Mouse (Mus musculus) layer of hippocampus, postnatal 25 days (tissue): ENCODE results near the gene Tnrc6c. TPM values are rescaled to one million over a fixed set of nuclear protein-coding genes. Genes with fewer than 3 reads are reported as not detected.

Experiments
- DNase-seq, 2 experiments: peaks; one replicate each; pipeline ENCODE4 v3.0.0; 2022; ENCODE audit warnings: mixed read lengths in 2 of 2, low spot score in 1 of 2; ENCODE audit errors: extremely low spot score in 1 of 2
- total RNA-seq, 2 experiments: library from RNA; stranded (reverse); gene quantifications; 2 replicates each; pipeline ENCODE4 v1.2.3; 2021

The Tnrc6c gene
- total RNA-seq, 2 experiments from 2014 or later: 53.8 to 76.8 TPM

DNA sequence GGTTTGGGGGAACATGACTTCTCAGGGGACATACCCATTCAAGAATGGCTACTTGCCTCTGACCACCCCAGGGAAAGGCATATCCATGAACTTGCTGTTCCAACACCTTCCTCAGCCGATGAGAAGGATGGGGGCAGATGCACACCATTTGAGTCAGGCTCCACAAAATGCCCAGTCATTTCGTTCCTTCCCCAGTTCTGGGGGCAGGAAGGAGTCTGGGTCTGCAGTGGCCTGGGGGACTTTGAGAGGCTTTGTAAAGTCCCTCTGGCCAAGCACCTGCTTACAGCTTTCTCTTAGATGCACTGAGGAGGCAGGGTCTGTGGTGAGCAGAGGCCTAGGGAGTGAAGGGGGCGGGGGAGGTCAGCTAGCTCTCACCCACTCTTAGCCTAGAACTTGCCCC, 20.8 kb upstream of the Tnrc6c start:
- DNase-seq: no peak

DNA sequence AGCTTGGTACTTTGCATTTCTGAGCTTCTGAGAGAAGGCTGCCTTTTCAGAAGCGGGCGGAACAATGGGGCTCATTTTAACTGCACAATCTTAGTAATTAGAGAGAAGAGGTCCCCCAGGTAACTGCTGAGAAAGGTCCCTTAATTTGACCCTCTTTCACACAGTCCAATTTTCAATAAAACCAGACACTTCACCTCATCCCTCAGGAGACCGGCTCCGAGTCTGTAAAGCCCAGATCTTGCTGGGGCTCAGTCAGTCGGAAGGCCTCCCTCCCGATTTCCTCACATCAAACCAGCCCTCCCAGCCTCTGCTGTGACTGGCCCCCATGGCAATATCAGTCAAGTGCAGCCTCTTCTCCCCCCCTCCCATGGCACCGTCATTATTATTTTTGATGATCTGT, 15.7 kb upstream of the Tnrc6c start:
- DNase-seq: no peak

DNA sequence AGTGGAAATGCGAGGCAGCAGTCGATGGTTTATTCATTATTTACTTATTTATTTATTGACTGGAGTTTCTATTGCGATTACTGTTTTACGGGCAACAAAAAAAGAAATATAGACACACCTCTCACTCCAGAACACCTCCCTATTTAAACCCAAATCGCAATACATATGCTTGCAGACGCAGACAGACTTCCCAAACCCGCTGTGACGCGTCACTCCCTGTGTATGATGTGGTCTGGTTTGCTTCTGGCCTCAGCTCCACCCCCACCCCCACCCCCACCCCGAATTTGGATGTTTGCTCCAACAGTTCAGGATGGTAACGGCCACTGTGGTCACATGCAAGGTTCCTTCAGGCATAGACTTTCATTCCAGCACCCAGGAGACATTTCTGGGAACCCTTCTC, 15.3 kb upstream of the Tnrc6c start:
- DNase-seq: no peak

DNA sequence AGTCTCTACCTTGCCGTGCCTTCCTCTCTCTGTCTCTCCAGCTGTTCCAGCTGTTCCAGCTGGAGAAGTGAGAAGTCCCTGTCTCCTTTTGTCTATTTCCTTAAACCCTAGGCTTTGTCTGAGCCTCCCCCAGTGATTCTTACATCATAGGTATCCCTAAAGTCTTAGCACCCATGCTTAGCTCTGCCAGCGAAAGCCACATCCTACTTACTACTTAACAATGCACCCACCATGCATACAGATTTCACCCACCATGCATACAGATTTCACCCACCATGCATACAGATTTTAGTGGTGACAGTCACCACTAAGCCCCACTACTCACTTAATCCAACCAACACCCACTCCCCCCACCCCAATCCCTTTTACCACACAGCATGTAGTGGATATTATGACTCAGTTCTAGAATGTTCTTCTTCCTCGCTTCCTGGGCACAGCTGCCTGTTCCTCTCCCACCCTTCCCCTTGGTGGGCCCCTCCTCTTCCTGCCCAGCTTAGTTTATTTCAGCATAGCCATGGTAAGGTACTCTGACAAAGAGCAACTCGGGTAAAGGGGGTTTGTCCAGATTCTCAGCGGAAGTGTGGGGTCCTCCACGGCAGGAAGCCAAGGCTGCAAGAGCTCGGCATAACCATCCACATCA, 14.6 kb upstream of the Tnrc6c start:
- no peak for DNase-seq

DNA sequence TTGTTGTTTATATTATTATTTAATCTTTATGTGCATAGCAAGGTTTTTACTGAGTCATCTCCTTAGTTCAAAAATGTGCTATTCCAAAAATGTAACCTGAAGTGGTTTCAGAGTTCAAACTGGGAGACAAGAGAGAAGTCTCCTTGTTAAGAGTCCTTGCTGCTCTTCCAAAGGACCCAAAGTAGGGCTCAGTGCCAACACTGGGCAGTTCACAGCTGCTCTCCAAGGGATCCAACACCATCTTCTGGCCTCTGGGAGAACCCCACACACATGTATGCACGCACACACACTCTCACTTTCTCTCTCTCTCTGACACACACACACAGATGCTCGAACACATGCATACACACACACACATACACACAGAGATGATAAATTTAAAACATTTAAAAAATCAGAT, 11.9 kb upstream of the Tnrc6c start:
- no peak for DNase-seq

DNA sequence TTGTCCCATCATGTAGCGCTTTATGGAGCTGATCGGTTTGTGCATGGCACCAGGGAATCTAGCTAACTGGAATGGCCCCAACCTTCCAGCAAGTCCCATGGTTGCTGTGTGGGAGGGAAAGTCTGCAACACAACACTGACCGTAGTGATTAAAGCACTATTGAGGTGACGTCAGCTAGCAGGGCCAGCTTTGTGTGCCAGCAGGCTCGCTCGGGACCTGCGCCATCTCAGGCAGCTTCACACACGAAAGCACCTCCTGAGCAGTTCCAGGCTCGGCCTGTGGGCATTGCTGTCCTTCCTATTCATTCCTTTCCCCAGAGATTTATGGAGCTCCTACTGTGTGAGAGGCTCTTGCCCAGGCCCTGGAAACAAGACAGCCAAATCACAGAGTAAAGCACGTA, 10.8 kb upstream of the Tnrc6c start:
- no peak for DNase-seq

DNA sequence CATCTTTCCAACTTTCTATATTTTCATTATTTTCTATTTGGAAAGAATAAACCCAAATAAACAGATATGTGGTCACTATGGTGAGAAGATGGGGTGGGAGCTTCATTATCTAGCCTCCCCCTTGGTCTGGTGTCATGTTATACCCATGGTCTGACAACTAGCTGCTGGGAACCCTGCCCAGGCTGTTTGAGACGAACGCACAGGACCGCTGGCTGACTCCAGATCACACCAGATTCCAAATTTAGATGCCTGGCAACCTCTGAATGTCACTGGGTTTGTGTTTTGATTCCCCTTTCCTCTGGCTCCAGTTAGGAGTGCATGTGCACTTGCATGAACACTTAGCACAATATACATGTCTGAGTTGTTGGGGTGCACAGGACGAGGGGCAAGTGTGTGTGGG, 7.3 kb upstream of the Tnrc6c start:
- DNase-seq: no peak

DNA sequence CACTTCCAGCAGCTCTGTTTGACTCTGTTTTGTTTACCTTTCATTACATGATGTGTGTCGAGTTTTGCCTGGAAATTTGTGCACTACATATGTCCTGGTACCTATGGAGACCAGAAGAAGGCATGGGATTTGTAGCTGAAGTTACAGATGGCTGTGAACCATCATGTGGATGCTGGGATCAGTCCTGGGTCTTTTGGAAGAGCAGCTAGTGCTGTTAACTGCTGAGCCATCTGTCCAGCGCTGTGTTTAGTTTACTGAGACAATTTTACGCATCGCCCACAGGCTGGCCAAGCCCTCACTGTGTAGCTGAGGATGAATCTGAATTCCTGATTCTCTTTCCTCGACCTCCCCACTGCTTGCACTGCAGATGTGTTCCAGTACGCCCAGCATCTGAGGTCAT, 6.1 kb upstream of the Tnrc6c start:
- DNase-seq: no peak

DNA sequence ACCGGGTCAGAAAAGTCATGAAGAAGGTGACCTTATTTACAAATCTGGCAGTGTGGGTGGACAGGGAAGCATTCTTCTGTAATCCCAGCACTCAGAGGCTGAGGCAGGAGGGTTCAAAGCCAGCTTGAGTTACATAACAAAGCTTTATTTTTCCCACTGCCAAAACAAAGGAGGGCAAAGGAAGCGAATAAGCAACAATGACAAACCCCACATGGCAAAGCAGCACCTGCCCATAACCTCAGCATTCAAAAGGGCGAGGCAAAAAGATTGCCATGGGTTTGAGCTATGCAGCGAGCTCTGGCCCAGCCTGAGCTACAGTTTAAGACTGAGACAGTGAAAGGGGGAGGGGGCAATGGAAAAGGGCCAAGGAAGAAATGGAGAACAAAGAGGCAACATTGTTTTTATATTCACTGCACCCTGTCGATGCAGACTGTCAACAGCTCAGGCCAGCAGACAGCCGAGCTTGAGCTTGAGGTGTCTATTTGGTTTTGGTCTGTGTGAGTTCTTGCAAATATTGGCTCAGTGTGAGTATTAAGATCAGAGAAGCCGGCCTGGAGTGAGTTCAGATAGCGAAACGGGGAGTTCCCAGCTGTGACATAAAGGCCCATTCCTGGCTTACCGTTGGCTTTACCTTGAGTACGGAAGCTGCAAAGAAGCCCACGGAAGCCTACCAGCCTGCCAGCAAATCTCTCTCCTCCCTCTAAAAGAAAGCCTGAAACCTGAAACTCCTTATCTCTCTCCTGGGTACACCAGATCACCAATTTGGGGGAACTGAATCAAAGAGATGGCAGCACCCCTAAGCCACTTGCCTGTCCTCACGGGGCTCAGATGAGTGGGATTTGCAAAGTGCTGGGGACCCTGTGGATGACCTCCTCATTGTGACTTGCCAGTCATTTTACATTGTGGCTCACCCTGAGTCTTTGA, 3.1 kb upstream of the Tnrc6c start:
- DNase-seq: no peak

DNA sequence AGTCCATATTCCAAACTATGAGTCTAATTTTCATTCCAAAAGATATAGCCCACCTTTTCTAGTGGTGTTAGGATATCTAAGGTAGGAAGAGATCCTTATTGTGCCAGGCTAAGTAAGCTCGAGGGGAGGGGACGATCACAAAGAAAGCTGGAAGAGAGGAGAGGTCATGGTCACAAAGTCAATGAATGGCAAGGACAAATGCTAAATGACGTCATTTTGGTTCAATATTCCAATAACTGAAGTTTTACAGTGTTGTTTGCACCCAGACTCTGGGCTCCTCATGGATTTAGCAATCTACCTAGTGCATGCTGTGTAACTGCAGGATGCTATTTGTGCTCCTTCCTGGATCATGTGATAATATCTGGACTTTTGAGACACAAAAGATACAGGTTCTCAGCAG, 1.2 kb upstream of the Tnrc6c start:
- DNase-seq: no peak

DNA sequence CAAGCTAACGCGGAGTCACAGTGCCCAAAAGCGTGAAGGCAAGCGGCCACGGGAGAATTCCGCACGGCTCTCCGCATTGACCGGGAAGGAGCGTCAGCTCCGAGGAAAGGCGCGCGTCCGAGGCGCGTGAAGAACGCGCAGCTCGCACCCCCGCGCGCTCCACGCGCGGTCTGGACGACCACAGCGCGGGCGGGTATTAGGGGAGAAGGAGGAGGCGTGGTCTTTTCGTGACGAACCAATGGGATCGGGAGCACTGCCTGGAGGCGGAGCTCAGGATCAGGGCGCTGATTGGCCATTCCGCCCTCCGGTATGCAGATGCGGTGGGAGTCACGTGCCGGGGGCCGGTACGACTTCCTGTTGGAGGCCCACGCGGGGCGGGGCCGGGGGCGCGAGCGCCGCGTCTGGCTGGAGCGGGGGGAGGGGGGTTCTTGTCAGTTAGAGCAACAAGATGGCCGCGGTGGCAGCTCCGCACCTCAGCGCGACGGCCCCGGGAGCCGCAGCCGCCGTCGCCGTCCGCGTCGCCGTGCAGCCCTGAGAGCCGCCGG, 363 bp downstream of the Tnrc6c start:
- peak; percentile 87 to 98 for DNase-seq

DNA sequence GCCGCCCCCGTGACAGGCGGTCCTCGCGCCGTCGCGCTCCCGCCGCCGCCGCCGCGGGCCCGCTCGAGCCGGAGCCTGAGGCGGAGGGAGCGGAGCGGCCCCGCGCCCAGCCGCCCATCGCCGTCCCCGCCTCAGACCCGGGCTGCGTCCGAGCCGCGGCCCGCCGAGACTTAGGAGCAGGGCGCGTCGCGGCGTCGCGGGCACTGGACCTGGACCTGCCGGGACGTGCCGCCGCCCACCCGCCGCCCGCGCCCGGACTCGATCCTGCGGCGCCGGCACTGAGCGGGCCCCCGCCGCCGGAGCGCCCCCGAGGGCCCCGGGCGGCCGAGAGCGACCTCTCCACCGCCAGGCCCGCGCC, 824 bp downstream of the Tnrc6c start:
- DNase-seq: peak in 1 of 2 experiments; percentile 33

DNA sequence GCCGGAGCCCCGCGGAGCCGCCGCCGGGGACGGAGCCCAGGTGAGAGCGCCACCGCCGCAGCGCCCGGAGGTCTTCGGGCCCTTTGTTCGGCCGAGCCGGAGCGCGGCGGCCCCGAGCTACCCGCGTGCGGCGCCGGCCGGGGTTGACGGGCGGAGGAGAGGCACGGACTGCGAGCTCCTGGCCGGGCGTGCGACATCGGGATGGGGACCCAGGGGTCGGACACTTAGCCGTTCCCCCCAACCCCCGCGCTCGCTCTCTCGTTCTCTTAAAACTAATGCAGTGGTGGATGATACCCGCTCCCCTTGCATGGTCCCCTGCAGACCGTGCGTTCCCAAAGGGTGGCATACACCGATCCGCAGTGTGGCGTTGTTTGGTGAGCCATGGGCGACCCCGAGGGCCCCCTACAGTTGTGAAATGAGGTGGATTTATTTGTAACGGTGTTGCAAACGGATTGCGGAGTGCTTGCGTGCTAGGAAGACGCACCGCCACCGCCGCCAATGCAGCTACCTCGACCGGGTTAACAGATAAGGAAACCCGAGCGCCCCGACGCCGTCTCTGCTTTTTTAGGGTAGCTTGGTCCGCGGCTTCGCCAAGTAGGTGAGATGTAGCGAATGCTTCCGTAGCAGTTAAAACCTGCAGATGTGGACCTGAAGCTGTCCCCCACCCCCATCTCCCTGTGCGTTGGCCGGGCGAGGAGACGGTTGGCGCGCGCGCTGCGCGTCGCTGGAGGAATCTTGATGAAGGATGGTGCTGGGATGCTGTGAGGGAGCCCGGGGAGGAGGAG, 1.4 kb downstream of the Tnrc6c start:
- DNase-seq: peak; percentile 57 to 63

DNA sequence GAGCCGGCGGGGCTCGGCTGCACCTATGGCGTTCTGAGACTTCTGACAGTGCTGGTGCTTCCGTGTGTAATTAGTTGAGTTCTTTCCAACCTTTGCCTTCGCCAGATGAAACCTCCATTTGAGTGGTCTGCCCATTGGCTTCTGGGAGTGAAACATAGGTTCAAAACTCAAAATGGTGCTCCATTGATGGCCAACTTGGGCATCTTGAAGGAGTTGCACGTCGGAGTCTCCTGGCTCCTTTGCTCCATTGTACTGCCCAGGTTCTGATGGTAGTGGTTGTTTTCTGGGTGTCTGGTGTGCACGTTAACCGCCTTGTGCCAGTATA, 1.9 kb downstream of the Tnrc6c start:
- no peak for DNase-seq

DNA sequence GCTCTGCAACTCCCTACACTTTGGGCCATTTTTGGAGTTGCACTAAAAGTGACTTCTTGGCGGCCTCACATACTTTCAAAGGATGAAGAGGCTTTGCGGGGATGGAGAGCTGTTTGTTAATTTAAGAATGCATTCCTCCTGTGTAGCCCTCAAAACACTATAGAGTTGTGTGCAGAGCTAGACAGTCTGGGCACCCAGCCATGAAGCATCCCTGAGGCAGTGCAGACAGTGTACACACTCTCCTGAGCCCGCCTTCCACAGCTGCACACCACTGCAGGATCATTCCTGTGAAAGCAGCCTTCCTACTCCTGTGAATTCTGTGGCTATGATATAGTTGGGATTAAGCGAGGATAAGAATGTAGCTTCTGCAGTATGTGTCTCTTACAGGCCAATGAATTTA, 4.9 kb downstream of the Tnrc6c start:
- peak in 1 of 2 experiments; percentile 24 for DNase-seq

DNA sequence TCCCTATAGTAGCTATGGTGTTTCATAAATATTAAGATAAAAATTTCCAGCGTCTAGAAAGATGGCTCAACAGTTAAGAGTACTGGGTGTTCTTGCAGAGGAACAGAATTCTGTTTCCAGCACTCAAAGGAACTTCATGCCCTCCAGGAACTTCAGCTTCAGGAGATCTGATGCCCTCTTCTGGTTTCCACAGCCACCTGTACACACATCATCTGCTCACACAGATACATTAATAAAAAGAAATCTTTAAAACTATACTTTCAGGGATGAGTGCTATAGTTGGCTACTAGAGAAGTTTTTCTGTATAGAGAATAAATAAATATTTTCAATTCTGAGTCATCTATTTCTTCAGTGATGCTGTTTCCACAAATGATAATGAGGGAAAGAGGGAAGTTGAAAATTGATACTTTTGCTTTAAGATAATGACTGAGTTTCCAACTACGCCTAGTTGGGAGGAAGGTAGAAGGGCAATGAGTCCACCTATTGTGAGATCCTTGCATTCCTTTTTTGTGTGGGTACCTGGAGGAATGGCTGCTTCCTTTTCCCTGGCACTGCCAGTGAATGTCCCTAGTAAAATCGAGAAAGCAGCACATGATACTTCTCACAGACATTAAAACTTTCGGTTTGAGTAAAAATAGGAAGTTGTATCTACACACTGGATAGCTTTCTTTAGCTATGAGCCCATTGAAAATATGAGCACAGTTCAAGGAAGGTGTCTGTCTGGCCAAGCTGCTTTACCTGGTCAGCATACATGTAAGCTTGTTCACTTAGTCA, 9.1 kb downstream of the Tnrc6c start:
- DNase-seq: no peak

DNA sequence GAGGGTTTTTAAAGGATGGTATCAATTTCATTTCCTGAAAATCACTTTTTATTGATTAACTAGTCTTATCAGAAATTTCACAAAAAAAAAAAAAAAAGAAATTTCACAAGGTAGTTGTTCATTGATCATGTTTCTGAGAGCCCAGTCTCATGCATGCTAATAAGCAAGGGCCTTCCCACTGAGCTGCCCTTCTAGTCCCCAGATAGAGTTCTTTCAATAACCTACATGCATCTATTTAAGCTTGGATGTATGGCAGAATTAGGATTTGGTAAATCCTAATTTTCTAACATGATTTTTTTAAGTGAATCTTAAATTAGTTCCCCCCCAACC, 9.7 kb downstream of the Tnrc6c start:
- DNase-seq: no peak

DNA sequence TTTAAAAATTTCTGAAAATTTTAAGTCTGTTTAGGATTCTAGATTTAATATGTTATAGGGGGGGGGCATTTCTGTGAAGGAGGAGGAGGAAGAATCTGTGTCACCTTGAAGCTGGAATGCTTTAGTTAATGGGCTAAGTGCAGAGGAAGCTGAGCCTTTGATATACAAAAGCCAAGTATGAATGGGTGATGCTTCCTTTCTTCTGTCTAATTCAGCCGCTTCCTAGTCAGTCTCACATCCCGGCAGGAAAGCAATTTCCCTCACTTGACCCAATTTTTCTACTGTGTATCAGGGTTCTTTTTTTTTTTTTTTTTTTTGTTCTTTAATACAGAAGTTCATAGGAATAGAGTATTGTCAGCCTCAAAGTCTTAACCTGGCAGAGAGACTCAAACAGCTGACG, 11.1 kb downstream of the Tnrc6c start:
- DNase-seq: no peak

DNA sequence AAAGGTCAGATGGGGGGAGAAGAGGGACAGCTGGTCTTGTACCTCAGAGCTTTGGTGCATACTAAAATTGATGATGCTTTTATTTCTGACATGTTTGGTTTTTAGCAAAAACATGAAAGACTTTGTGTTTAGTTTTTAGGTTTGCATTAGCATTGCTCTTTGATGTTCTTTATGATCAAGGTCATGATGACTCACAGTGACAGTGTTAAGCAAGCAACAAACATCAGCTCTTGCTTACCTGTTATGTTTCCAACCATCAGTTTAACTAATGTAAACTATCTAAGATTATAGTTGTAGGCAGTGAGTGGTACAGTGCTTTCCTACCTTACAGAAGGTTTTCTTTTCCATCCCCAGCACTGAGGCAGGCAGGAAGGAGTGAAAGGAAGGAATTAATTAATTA, 12.5 kb downstream of the Tnrc6c start:
- no peak for DNase-seq

DNA sequence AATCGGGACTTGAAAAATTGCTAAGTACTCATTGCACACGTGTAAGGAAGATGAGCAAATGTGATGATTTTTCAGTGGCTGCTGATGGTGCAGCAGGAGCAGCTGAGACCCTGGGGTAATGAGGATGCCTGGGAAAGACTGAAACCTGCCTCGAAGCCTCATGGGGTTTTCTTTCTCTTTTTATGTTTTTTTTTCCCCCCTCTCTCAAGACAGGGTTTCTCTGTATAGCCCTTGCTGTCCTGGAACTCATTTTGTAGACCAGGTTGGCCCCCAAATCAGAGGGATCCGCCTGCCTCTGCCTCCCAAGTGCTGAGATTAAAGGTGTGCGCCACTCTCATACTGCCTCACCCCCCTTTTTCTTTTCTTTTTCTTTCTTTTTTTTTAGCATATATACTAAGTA, 13.1 kb downstream of the Tnrc6c start:
- no peak for DNase-seq

DNA sequence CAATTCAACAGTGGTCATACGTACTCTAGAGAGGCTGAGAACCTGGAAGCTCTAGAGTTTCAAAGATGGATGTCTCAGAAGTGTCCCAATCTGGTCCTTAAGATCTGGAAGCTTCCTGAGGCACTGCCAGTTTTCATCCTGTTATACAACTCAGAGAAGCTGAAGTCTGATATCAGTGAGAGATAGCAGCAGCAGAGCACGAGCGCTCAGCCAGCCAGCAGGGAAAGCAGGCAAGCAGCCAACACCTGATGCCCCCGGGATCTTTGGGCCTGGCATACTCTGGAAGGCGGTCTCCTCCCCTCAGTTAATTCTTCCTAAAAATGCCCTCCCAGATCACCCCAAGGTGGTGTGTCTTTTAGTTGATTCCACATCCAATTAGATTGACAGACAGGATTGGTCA, 13.7 kb downstream of the Tnrc6c start:
- no peak for DNase-seq
